Mouse (Mus musculus): ENCODE data around the gene Ticrr. TPM values are rescaled to one million over a fixed set of nuclear protein-coding genes. Genes with fewer than 3 reads are reported as not detected.

Ticrr gene
- polyA plus RNA-seq, 1 experiment from 2014 or later, result 5.3 TPM

DNA sequence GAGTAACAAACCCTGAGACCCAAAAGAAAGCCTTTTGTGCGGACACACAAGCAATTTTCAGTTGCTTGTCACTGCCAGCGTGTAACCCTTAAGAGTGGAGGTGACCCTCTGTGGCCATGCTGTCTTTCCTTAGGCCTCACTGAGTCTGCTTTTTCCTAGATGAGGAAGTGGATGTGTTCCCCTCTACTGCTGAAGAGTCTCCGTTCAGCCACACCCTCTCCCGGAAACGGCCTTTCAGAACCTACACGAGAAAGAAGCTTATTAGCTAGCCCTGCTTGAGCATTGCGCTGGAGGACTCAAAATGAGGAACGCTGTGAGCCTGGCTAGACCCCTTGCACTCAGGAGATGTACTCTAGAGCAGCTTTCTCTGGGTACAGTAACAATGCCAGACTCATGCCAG, 36.5 kb downstream of the Ticrr start:
- 73% methylated on average over 8 of the region's 8 CpGs for WGBS (ENCODE audit: insufficient replicate concordance)
- H3K4me3 ChIP-seq (replicated peaks), result no peak overlapping the region
- H3K4me2 ChIP-seq, result no peak overlapping the region
- H3K27me3 ChIP-seq, result no peaks in the 10 kb centered on the region
- H3K9me3 ChIP-seq (replicated peaks), result no peaks in the 10 kb centered on the region
- H3K9ac ChIP-seq, result no peak overlapping the region
- DNase-seq (no peak), ATAC-seq (ENCODE audit: low read depth) (no peak)
- peaks cover 84% of the 10 kb centered on the region for H3K36me3 ChIP-seq
- no peak overlapping the region for H3K27ac ChIP-seq
- H3K4me1 ChIP-seq (replicated peaks), result no peaks in the 10 kb centered on the region

DNA sequence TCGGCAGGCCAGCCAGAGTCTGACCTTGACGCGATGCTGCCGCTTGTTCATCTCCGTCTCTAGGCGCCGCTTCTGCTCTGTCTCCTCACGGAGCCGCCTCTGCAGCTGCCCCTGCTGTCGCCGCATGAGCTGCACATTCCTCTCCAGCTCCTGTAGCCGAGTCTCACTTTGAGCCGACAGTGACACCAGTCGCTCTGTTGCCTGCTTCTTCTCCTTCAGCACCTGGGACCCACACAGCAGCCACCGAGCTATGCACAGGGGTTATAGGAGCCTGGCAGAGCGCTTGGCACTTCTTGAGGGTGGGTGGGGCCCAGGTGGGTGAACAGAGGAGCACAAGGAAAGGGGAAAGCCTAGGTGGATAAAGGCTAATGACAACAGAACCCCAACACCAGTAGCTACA, 42.8 kb downstream of the Ticrr start:
- WGBS (ENCODE audit: insufficient replicate concordance), result 78% methylated on average over 16 of the region's 16 CpGs
- no peaks in the 10 kb centered on the region for H3K4me1 ChIP-seq (replicated peaks)
- H3K27ac ChIP-seq, result no peak overlapping the region
- H3K4me3 ChIP-seq (replicated peaks), result no peak overlapping the region
- no peak overlapping the region for H3K9ac ChIP-seq
- H3K4me2 ChIP-seq, result no peak overlapping the region
- no peak for ATAC-seq (ENCODE audit: low read depth)
- no peaks in the 10 kb centered on the region for H3K27me3 ChIP-seq
- peaks cover 24% of the 10 kb centered on the region for H3K36me3 ChIP-seq
- H3K9me3 ChIP-seq (replicated peaks), result no peaks in the 10 kb centered on the region
- DNase-seq, result no peak

DNA sequence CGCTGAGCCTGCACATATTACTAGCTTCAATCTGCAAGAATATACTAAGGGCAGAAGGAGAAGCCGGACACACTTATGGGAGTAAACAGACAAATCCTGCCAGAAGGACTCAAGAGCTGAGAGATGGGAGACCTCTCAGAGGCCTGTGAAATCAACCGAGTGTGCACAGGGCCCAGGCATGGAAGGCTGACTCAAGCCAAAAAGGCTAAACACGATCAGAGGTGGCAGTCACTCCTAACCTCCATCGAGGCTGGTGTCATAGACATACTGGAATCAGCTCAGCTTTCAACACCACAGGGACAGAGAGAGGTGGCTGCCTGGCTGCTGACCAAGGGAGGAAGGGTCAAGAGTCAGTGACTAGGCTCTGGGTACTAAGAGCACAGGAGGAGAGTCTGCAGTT, 45.2 kb downstream of the Ticrr start:
- ATAC-seq (ENCODE audit: low read depth), result no peak
- DNase-seq, result no peak
- Histone ChIP-seq H3K36me3 (0 out of 2 replicates have a peak, but pooled peaks cover 2% of the 10 kb centered on the region), H3K27me3 (peaks cover 21% of the 10 kb centered on the region), H3K9ac (no peak overlapping the region), H3K4me1 (replicated peaks) (no peaks in the 10 kb centered on the region; the same call in 1 of the 2 replicates), H3K4me2 (no peak overlapping the region), H3K4me3 (replicated peaks) (no peak overlapping the region), H3K9me3 (replicated peaks) (no peaks in the 10 kb centered on the region), H3K27ac (no peak overlapping the region)
- WGBS (ENCODE audit: insufficient replicate concordance), result 68% methylated on average over 5 of the region's 5 CpGs

- Histone ChIP-seq H3K9ac (peak overlapping the region; percentile 11; the same call in 1 of the 2 replicates), H3K4me2 (peak overlapping the region; percentile 59), H3K4me3 (replicated peaks) (peak overlapping the region; percentile 43), H3K36me3 (no peaks in the 10 kb centered on the region), H3K9me3 (replicated peaks) (no peaks in the 10 kb centered on the region), H3K27ac (no peak overlapping the region), H3K4me1 (replicated peaks) (peaks cover 9% of the 10 kb centered on the region), H3K27me3 (peaks cover 49% of the 10 kb centered on the region)
- no peak for ATAC-seq (ENCODE audit: low read depth)
- no peak for DNase-seq
- 3% methylated on average over 55 of the region's 55 CpGs for WGBS (ENCODE audit: insufficient replicate concordance)
Observed at GRCm38 (mm10) chr7:79710130-79710607, 50.2 kb downstream of the Ticrr start.

GRCm38 (mm10) chr7:79710831-79711230, 50.8 kb downstream of the Ticrr start:
- Histone ChIP-seq H3K9me3 (replicated peaks) (no peaks in the 10 kb centered on the region), H3K4me1 (replicated peaks) (peaks cover 15% of the 10 kb centered on the region), H3K4me3 (replicated peaks) (no peak overlapping the region), H3K4me2 (peak overlapping the region; percentile 59; the same call in 1 of the 2 replicates), H3K36me3 (no peaks in the 10 kb centered on the region), H3K27me3 (peaks cover 52% of the 10 kb centered on the region), H3K9ac (no peak overlapping the region), H3K27ac (no peak overlapping the region)
- ATAC-seq (ENCODE audit: low read depth) (no peak), DNase-seq (no peak)
- 57% methylated on average over 17 of the region's 17 CpGs for WGBS (ENCODE audit: insufficient replicate concordance)

DNA sequence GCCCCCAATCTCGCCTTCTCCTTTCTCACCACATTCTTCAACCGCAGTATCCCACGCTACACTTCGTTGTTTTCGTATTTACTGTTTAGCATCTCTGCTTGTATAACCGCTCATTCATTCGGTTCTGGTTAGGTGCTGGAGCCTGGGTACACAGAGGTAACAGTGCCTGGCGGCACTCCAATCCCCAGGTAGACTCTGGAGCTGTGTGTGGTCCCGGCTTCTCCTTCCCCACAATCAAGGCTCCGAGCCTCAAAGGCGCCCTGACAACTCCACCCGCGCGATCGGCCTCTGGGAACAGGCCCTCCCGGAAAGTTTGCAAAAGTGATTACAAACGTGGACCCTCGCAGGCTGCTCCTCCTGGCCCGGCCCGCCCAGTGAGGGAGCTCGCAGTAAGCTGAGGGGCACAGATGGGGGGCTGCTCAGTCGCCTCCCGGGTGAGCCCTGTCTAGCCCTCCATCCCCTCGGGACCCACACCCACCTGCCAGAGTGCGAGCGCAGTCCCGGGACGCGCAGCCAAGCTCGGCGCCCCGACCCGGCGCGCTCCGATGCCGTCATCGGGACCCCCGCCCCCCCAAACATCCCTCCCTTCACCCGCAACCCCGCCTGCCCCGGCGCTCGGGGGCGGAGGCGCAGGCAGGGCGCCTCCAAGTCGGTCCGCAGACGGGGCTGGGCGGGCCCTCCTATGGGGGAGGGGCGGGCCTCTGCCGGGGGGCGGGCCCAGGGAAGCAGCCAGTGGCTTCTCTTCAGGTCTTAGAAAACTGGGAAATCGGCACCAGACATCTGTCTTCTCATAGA, 55.4 kb downstream of the Ticrr start, which contains the start of gene Kif7:
Gene Kif7, minus strand, starts transcription at position 534 of the 795 bp plus-strand sequence.
- H3K27ac ChIP-seq, result no peak within 1 kb of the TSS
- ATAC-seq (ENCODE audit: low read depth), result peak; percentile 83
- WGBS (ENCODE audit: insufficient replicate concordance), result 2% methylated on average over 47 of the region's 55 CpGs
- peak; percentile 58 for DNase-seq
- H3K9ac ChIP-seq, result peak within 1 kb of the TSS; percentile 66
- H3K36me3 ChIP-seq, result no peaks in the 10 kb centered on the region
- H3K27me3 ChIP-seq, result peaks cover 57% of the 10 kb centered on the region
- H3K9me3 ChIP-seq (replicated peaks), result no peaks in the 10 kb centered on the region
- H3K4me1 ChIP-seq (replicated peaks), result peaks cover 17% of the 10 kb centered on the region
- H3K4me3 ChIP-seq (replicated peaks), result peak within 1 kb of the TSS; percentile 65
- H3K4me2 ChIP-seq, result peak within 1 kb of the TSS; percentile 88

DNA sequence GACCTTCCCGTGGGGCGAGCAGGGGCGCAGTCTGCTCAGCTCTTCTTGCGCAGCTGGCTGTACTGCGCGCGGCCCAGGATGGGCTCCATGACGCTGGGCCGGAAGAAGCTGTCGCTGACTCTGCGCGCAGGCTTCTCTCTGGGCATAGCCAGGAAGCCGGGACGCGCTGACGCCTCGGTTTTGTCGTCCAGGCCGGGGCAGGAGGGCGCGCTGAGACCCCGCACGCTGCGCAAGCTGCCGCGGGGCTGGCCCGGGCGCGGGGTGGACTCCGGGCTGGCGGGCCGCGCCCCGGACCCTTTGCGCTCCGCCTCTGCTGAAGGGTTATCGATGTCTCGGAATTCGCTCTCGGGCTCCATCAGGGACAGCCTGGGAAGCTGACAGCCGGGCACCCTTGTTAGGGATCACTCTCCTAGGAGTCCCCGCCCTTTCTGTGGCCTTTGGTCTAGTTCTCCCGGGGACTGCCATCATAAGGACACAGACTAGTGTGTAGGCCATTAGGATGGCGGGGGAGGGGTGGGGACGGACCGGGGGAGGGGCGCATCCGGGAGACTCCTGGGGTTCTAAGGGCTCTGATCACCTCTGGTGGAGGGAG, 61.5 kb downstream of the Ticrr start:
- ATAC-seq (ENCODE audit: low read depth) (peak; percentile 41; the same call in 1 of the 2 replicates), DNase-seq (no peak)
- under 1% methylated on average over 48 of the region's 48 CpGs for WGBS (ENCODE audit: insufficient replicate concordance)
- Histone ChIP-seq H3K36me3 (no peaks in the 10 kb centered on the region), H3K9ac (peak overlapping the region; percentile 43; the same call in 1 of the 2 replicates), H3K4me2 (peak overlapping the region; percentile 62), H3K4me1 (replicated peaks) (no peaks in the 10 kb centered on the region; the same call in 1 of the 2 replicates), H3K9me3 (replicated peaks) (no peaks in the 10 kb centered on the region), H3K27me3 (peaks cover 58% of the 10 kb centered on the region), H3K4me3 (replicated peaks) (peak overlapping the region; percentile 51), H3K27ac (no peak overlapping the region)

DNA sequence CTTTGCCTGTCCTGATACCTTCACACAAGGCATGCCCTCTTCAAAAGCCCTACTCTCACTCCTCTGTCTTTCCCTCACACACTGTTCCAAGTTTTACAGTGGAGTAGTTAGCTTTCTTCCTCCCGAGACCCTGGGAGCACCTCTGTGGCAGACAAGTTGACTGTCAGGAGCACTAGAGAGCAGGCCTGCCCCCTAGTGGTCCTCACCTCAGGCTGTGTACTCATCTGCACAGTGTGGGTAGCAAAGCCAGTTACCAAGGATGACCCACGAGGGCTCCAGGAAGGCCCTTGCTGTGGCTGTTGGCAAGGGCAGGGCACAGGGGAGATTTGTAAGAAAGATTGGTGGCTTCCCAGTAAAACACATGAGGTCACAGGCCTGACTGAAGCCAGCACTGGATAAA, 67.1 kb downstream of the Ticrr start:
- 0 out of 2 replicates have a peak, but pooled peaks have one; percentile 41 for ATAC-seq (ENCODE audit: low read depth)
- Histone ChIP-seq H3K4me3 (replicated peaks) (no peak overlapping the region), H3K4me1 (replicated peaks) (no peaks in the 10 kb centered on the region), H3K9me3 (replicated peaks) (no peaks in the 10 kb centered on the region), H3K27ac (no peak overlapping the region), H3K27me3 (peaks cover 26% of the 10 kb centered on the region), H3K36me3 (no peaks in the 10 kb centered on the region), H3K4me2 (no peak overlapping the region), H3K9ac (no peak overlapping the region)
- DNase-seq, result peak; percentile 22
- 12% methylated on average over 2 of the region's 2 CpGs for WGBS (ENCODE audit: insufficient replicate concordance)

DNA sequence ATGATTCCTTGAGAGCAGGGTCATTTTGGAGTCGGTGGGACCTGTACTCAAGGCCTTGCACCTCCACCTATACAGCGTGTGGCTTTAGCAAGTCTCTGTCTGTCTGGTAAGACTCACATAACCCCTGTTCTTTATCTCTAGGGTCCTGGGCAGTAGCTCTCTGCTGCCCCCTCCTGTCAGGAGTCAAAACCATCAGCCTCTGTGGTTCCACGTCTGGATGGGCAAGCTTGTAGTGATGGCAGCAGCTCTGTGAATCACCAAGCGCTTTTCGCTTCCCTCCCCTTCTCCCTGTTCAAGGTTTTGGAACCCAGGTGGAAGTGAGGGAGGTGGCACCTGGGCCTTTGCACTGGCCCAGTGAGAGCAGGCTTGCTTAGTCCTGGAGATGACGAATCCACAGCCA, 68.2 kb downstream of the Ticrr start:
- DNase-seq, result peak; percentile 46
- peak; percentile 39 for ATAC-seq (ENCODE audit: low read depth)
- Histone ChIP-seq H3K4me3 (replicated peaks) (no peak overlapping the region), H3K36me3 (no peaks in the 10 kb centered on the region), H3K9me3 (replicated peaks) (no peaks in the 10 kb centered on the region), H3K27ac (no peak overlapping the region), H3K4me2 (no peak overlapping the region), H3K27me3 (peaks cover 15% of the 10 kb centered on the region), H3K4me1 (replicated peaks) (no peaks in the 10 kb centered on the region), H3K9ac (no peak overlapping the region)
- WGBS (ENCODE audit: insufficient replicate concordance), result 18% methylated on average over 6 of the region's 6 CpGs

- Histone ChIP-seq H3K9ac (no peak overlapping the region), H3K9me3 (replicated peaks) (no peaks in the 10 kb centered on the region), H3K27ac (no peak overlapping the region), H3K27me3 (peaks cover 14% of the 10 kb centered on the region), H3K36me3 (no peaks in the 10 kb centered on the region), H3K4me3 (replicated peaks) (no peak overlapping the region), H3K4me2 (no peak overlapping the region), H3K4me1 (replicated peaks) (no peaks in the 10 kb centered on the region)
- DNase-seq (peak; percentile 39), ATAC-seq (ENCODE audit: low read depth) (no peak)
- WGBS (ENCODE audit: insufficient replicate concordance), result 6% methylated on average over 8 of the region's 8 CpGs
Observed at GRCm38 (mm10) chr7:79729169-79729568, 69.2 kb downstream of the Ticrr start.

- Histone ChIP-seq H3K9me3 (replicated peaks) (no peaks in the 10 kb centered on the region), H3K27me3 (peaks cover 14% of the 10 kb centered on the region), H3K9ac (no peak overlapping the region), H3K4me2 (no peak overlapping the region), H3K4me1 (replicated peaks) (no peaks in the 10 kb centered on the region), H3K4me3 (replicated peaks) (no peak overlapping the region), H3K36me3 (no peaks in the 10 kb centered on the region), H3K27ac (no peak overlapping the region)
- DNase-seq (no peak), ATAC-seq (ENCODE audit: low read depth) (no peak)
- 54% methylated on average over 11 of the region's 11 CpGs for WGBS (ENCODE audit: insufficient replicate concordance)
Observed at GRCm38 (mm10) chr7:79729743-79730370, 69.9 kb downstream of the Ticrr start.

Measured in liver, embryonic 13.5 days (tissue).